Mouse (Mus musculus) cortical plate, adult 2 months (tissue): ENCODE data around the gene Gm30191.

ENCODE experiments used
- CTCF ChIP-seq: fragments of 200-500 bp; IDR thresholded peaks from 2 replicates; pipeline ENCODE4 v1.5.1; 2011; ENCODE audit warnings: mild to moderate bottlenecking, control low read depth, low read length; ENCODE audit not compliant: insufficient read depth; ENCODE audit errors: extremely low read depth
- POLR2A ChIP-seq: fragments of 200-500 bp; IDR thresholded peaks from 2 replicates; pipeline ENCODE4 v1.6.1; 2011; ENCODE audit warnings: mild to moderate bottlenecking, low read length, control low read depth; ENCODE audit not compliant: insufficient read depth; ENCODE audit errors: extremely low read depth

- TF ChIP-seq CTCF (peak; percentile 69), POLR2A (peak; percentile 47; the same call in 1 of the 2 replicates)
These were observed 1.4 kb upstream of the Gm30191 start, which contains the start of gene Zfp593 for GRCm38 (mm10) chr4:134245148-134245843.
